Mouse (Mus musculus): Measurements from ENCODE around the gene Nrsn2. TPM values are rescaled to one million over a fixed set of nuclear protein-coding genes. Genes with fewer than 3 reads are reported as not detected.

Nrsn2 gene
- total and polyA plus RNA-seq, 2 experiments from 2014 or later = 0.12 TPM; not detected in 1

GRCm38 (mm10) chr2:152339631-152340179 lies 36.7 kb downstream of the Nrsn2 start:
- Histone ChIP-seq H3K27ac (ENCODE audit: low read depth) (no peak overlapping the region), H3K9ac (replicated peaks; ENCODE audit: low read depth, low read length) (no peak overlapping the region), H3K27me3 (ENCODE audit: control insufficient read depth, insufficient read depth, low read length) (no peaks in the 10 kb centered on the region), H3K4me2 (ENCODE audit: low read depth, low read length) (no peak overlapping the region), H3K4me3 (ENCODE audit: low read depth, low read length) (no peak overlapping the region), H3K4me1 (ENCODE audit: control insufficient read depth, insufficient read depth) (no peaks in the 10 kb centered on the region; the same call in 1 of the 2 replicates), H3K36me3 (replicated peaks; ENCODE audit: control insufficient read depth, insufficient read depth, low read length) (no peaks in the 10 kb centered on the region), H3K9me3 (replicated peaks; ENCODE audit: control insufficient read depth, low read length) (no peaks in the 10 kb centered on the region)
- 87% methylated on average over 21 of the region's 22 CpGs for WGBS
- DNase-seq (ENCODE audit: low spot score) (no peak), ATAC-seq (ENCODE audit: insufficient read depth, low read depth) (no peak)
- TF ChIP-seq EP300 (IDR thresholded peaks at IDR 0.05; ENCODE audit: low read depth) (no peak), CTCF (IDR thresholded peaks at IDR 0.05; ENCODE audit: low read depth) (no peak)

GRCm38 (mm10) chr2:152338319-152338718 lies 38.1 kb downstream of the Nrsn2 start:
- ATAC-seq (ENCODE audit: insufficient read depth, low read depth) = no peak
- H3K27me3 ChIP-seq (ENCODE audit: control insufficient read depth, insufficient read depth, low read length) = no peaks in the 10 kb centered on the region

GRCm38 (mm10) chr2:152337591-152338212 lies 38.7 kb downstream of the Nrsn2 start:
- DNase-seq (ENCODE audit: low spot score) (no peak), ATAC-seq (ENCODE audit: insufficient read depth, low read depth) (no peak)
- Histone ChIP-seq H3K36me3 (replicated peaks; ENCODE audit: control insufficient read depth, insufficient read depth, low read length) (no peaks in the 10 kb centered on the region), H3K27ac (ENCODE audit: low read depth) (no peak overlapping the region), H3K27me3 (ENCODE audit: control insufficient read depth, insufficient read depth, low read length) (no peaks in the 10 kb centered on the region), H3K9me3 (replicated peaks; ENCODE audit: control insufficient read depth, low read length) (no peaks in the 10 kb centered on the region), H3K4me3 (ENCODE audit: low read depth, low read length) (no peak overlapping the region), H3K9ac (replicated peaks; ENCODE audit: low read depth, low read length) (no peak overlapping the region), H3K4me2 (ENCODE audit: low read depth, low read length) (no peak overlapping the region), H3K4me1 (ENCODE audit: control insufficient read depth, insufficient read depth) (no peaks in the 10 kb centered on the region; the same call in 1 of the 2 replicates)
- 86% methylated on average over 11 of the region's 11 CpGs for WGBS
- TF ChIP-seq CTCF (IDR thresholded peaks at IDR 0.05; ENCODE audit: low read depth) = no peak
- no peak for TF ChIP-seq EP300 (IDR thresholded peaks at IDR 0.05; ENCODE audit: low read depth)

More at GRCm38 (mm10) chr2:152338319-152338718, 38.1 kb downstream of the Nrsn2 start:
- Histone ChIP-seq H3K4me3 (ENCODE audit: low read depth, low read length) (no peak overlapping the region), H3K4me2 (ENCODE audit: low read depth, low read length) (no peak overlapping the region), H3K4me1 (ENCODE audit: control insufficient read depth, insufficient read depth) (no peaks in the 10 kb centered on the region; the same call in 1 of the 2 replicates), H3K36me3 (replicated peaks; ENCODE audit: control insufficient read depth, insufficient read depth, low read length) (no peaks in the 10 kb centered on the region), H3K27ac (ENCODE audit: low read depth) (no peak overlapping the region), H3K9ac (replicated peaks; ENCODE audit: low read depth, low read length) (no peak overlapping the region), H3K9me3 (replicated peaks; ENCODE audit: control insufficient read depth, low read length) (no peaks in the 10 kb centered on the region)
- TF ChIP-seq EP300 (IDR thresholded peaks at IDR 0.05; ENCODE audit: low read depth) = no peak
- no peak for TF ChIP-seq CTCF (IDR thresholded peaks at IDR 0.05; ENCODE audit: low read depth)
- WGBS = 87% methylated on average over 13 of the region's 13 CpGs
- DNase-seq (ENCODE audit: low spot score) = no peak

- H3K9me3 ChIP-seq (replicated peaks; ENCODE audit: control insufficient read depth, low read length) = no peaks in the 10 kb centered on the region
- DNase-seq (ENCODE audit: low spot score) = no peak
- no peaks in the 10 kb centered on the region for H3K36me3 ChIP-seq (replicated peaks; ENCODE audit: control insufficient read depth, insufficient read depth, low read length)
- H3K4me3 ChIP-seq (ENCODE audit: low read depth, low read length) = no peak overlapping the region
- H3K4me1 ChIP-seq (ENCODE audit: control insufficient read depth, insufficient read depth) = no peaks in the 10 kb centered on the region; the same call in 1 of the 2 replicates
- TF ChIP-seq CTCF (IDR thresholded peaks at IDR 0.05; ENCODE audit: low read depth) (no peak), EP300 (IDR thresholded peaks at IDR 0.05; ENCODE audit: low read depth) (no peak)
- WGBS = 53% methylated on average over 1 of the region's 1 CpGs
- no peaks in the 10 kb centered on the region for H3K27me3 ChIP-seq (ENCODE audit: control insufficient read depth, insufficient read depth, low read length)
- H3K4me2 ChIP-seq (ENCODE audit: low read depth, low read length) = no peak overlapping the region
- no peak for ATAC-seq (ENCODE audit: insufficient read depth, low read depth)
- H3K27ac ChIP-seq (ENCODE audit: low read depth) = no peak overlapping the region
- no peak overlapping the region for H3K9ac ChIP-seq (replicated peaks; ENCODE audit: low read depth, low read length)
Measured at GRCm38 (mm10) chr2:152336856-152337255, 39.6 kb downstream of the Nrsn2 start.

- no peak for DNase-seq (ENCODE audit: low spot score)
- no peaks in the 10 kb centered on the region for H3K27me3 ChIP-seq (ENCODE audit: control insufficient read depth, insufficient read depth, low read length)
- H3K9ac ChIP-seq (replicated peaks; ENCODE audit: low read depth, low read length) = no peak overlapping the region
- no peak for ATAC-seq (ENCODE audit: insufficient read depth, low read depth)
- TF ChIP-seq CTCF (IDR thresholded peaks at IDR 0.05; ENCODE audit: low read depth) = no peak
- TF ChIP-seq EP300 (IDR thresholded peaks at IDR 0.05; ENCODE audit: low read depth) = no peak
- no peak overlapping the region for H3K4me3 ChIP-seq (ENCODE audit: low read depth, low read length)
- no peak overlapping the region for H3K4me2 ChIP-seq (ENCODE audit: low read depth, low read length)
- no peak overlapping the region for H3K27ac ChIP-seq (ENCODE audit: low read depth)
- no peaks in the 10 kb centered on the region for H3K36me3 ChIP-seq (replicated peaks; ENCODE audit: control insufficient read depth, insufficient read depth, low read length)
- no peaks in the 10 kb centered on the region for H3K9me3 ChIP-seq (replicated peaks; ENCODE audit: control insufficient read depth, low read length)
- WGBS = 45% methylated on average over 11 of the region's 11 CpGs
- H3K4me1 ChIP-seq (ENCODE audit: control insufficient read depth, insufficient read depth) = peaks cover 12% of the 10 kb centered on the region
Measured at GRCm38 (mm10) chr2:152335289-152335820, 41.1 kb downstream of the Nrsn2 start.
